Mouse (Mus musculus) midbrain, embryonic 12.5 days (tissue): ENCODE data around the gene Pbx4. TPM values are rescaled to one million over a fixed set of nuclear protein-coding genes. Genes with fewer than 3 reads are reported as not detected.

ENCODE experiments used
- polyA plus RNA-seq: library from polyadenylated mRNA; unstranded; fragments of >200 nt; fragmentation: Nextera tagmentation; extraction: Ambion mirVana; gene quantifications from 2 replicates; pipeline ENCODE4 v1.2.1, GENCODE M21; 2016

Gene Pbx4
- polyA plus RNA-seq, 1 experiment from 2014 or later = 44.8 TPM

Other genes with a start within 250 kb of the Pbx4 start
- 42.0 and 42.4 TPM in 2 replicates for gene Zfp868, start 206.9 kb upstream of the Pbx4 start, polyA plus RNA-seq
- gene Zfp964, start 178.0 kb upstream of the Pbx4 start, polyA plus RNA-seq = 2.6 and 3.5 TPM in 2 replicates
- gene Zfp869, start 121.8 kb upstream of the Pbx4 start, polyA plus RNA-seq = 32.5 and 34.3 TPM in 2 replicates
- gene Zfp963, start 82.5 kb upstream of the Pbx4 start, polyA plus RNA-seq = 6.3 and 7.3 TPM in 2 replicates
- gene Gm20422, start 57.6 kb upstream of the Pbx4 start, polyA plus RNA-seq = 0.71 TPM in 1 of 2 replicates, not detected in the other
- gene Atp13a1, start 41.3 kb upstream of the Pbx4 start, polyA plus RNA-seq = 54.8 and 55.4 TPM in 2 replicates
- gene Zfp866, start 41.3 kb upstream of the Pbx4 start, polyA plus RNA-seq = 44.6 and 45.7 TPM in 2 replicates
- 19.6 and 20.2 TPM in 2 replicates for gene Gmip, start 23.8 kb upstream of the Pbx4 start, polyA plus RNA-seq
- gene Lpar2, start 10.1 kb upstream of the Pbx4 start, polyA plus RNA-seq = 0.54 and 0.65 TPM in 2 replicates
- 0.85 and 1.1 TPM in 2 replicates for gene Cilp2, start 55.2 kb downstream of the Pbx4 start, polyA plus RNA-seq
- 4.0 and 5.7 TPM in 2 replicates for gene Tssk6, start 69.7 kb downstream of the Pbx4 start, polyA plus RNA-seq
- 165 and 170 TPM in 2 replicates for gene Ndufa13, start 70.1 kb downstream of the Pbx4 start, polyA plus RNA-seq
- 7.2 and 8.0 TPM in 2 replicates for gene Yjefn3, start 70.2 kb downstream of the Pbx4 start, polyA plus RNA-seq
- 44.3 TPM in 2 replicates for gene Gatad2a, start 163.9 kb downstream of the Pbx4 start, polyA plus RNA-seq
- 76.4 and 77.8 TPM in 2 replicates for gene Mau2, start 210.2 kb downstream of the Pbx4 start, polyA plus RNA-seq
- gene Sugp1, start 210.3 kb downstream of the Pbx4 start, polyA plus RNA-seq = 55.6 and 56.8 TPM in 2 replicates
- gene Tm6sf2, start 240.4 kb downstream of the Pbx4 start, polyA plus RNA-seq = 1.3 and 2.0 TPM in 2 replicates